Mouse (Mus musculus) urinary bladder, adult 2 months (tissue): ENCODE results near the gene Pbp2. TPM values are rescaled to one million over a fixed set of nuclear protein-coding genes. Genes with fewer than 3 reads are reported as not detected.

Experiments used
- DNase-seq: peaks from one replicate; pipeline ENCODE4 v3.0.0; 2022; ENCODE audit warnings: low spot score
- polyA plus RNA-seq: library from polyadenylated mRNA; depleted of rRNA; stranded (reverse); fragments of >200 nt; gene quantifications from 2 replicates; pipeline ENCODE4 v1.2.3, GENCODE M21; 2012; rRNA removed

The Pbp2 gene
- polyA plus RNA-seq, 1 experiment = 0.52 TPM

DNA sequence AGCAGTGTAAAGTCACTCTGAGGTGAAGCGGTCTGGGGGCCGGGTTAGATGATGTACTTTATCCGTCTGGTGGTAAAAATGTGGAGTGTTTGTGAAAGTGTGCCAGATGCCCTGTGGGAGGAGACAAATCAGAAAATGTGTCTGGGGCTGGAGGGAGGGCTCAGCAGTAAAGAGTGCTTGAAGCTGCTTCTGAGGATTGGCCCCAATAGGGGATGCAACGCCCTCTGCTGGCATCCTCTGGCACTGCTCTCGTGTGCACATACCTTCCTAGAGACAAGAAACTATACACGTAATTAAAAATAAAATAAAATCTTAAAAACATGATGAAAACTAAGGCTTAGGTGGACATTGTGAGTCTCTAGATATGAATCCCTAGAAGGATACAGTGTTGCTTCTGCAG, 49.8 kb downstream of the Pbp2 start:
- no peak for DNase-seq

Other genes starting within 250 kb of the Pbp2 start
- gene Gprc5a, start 244.8 kb downstream of the Pbp2 start, polyA plus RNA-seq = 2.0 and 3.5 TPM in 2 replicates
- gene Gprc5d, start 192.1 kb downstream of the Pbp2 start, polyA plus RNA-seq = 0.07 TPM in 2 replicates
- 5.6 and 5.9 TPM in 2 replicates for gene Fam234b, start 112.4 kb downstream of the Pbp2 start, polyA plus RNA-seq
- gene Hebp1, start 112.4 kb downstream of the Pbp2 start, polyA plus RNA-seq = 40.7 and 41.8 TPM in 2 replicates
- gene Gsg1, start 56.1 kb downstream of the Pbp2 start, polyA plus RNA-seq = 0.06 and 0.21 TPM in 2 replicates
- 102 and 112 TPM in 2 replicates for gene Emp1, start 52.1 kb upstream of the Pbp2 start, polyA plus RNA-seq